Mouse (Mus musculus) liver (tissue): ENCODE results near the gene Irak4.

Source experiments
- DNase-seq: peaks from one replicate; pipeline ENCODE4 v3.0.0-alpha.2; 2020; ENCODE audit warnings: mixed read lengths

Gene Irak4

DNA sequence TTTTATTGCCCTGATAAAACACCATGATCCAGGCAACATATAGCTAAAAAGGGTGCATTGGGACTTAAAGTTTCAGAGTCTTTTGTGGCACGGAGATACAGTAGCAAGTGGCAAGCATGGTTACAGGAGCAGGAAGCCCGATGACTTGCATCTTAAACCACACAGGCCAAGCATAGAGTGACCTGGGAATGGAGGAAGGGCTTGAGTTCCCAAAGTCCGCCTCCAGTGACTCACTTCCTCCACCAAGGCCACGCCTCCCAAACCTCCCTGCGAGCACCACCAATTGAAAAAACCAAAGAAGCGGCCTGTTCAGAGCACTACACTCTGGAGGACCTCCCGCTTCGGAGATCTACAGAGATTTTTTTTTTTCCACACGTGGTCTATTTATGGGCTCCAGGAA lies 22.4 kb downstream of the Irak4 start:
- peak; percentile 12 for DNase-seq

DNA sequence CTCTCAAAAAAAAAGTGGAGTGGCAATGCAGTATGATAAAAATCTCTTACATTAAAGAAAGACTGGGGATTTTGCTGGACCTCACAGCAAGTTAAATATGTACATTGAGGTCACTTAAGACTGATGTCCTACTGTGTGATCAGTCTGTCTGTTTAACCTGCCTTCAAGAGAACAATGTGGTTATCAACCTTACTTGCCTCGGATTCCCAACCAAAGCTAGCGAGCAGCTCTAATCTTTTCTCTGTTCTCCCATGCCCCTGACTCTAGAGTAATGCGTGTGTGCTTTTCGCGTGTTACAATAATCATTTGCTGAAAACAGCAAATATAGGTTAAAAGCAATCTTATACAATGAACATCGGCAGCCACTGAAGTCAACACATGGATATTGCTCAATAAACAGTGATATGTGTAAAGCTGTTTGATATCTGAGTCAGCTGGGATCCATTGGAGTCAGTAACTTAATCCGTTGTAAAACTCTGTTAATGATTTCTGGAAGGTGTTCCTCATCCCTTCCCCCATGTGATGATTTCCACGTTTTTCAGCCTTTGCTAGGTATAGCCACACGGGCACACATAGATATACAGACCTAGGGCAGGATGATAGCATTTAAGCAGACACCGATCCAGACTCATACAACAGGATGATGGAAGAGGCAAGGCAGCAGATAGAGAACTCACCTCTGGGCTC lies 25.2 kb downstream of the Irak4 start:
- DNase-seq = no peak

DNA sequence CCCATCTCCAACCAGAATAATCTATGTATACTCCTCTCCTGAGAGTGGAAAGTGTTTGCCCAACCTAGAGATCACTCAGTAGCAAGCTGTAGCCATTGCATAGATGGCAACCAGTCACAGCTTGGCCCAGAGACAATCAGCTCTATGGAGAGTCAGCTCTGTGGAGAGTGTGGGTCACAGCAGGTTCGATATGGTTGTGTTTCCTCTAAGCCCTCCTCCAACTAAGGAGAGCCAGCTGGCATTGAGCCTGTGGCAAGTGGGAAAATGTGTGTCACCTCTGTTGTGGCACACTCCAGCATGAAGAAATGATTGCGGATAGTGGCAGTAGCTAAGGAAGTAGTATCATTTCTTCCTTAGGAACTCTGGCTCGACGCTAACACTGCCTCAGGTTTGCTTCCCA lies 28.1 kb downstream of the Irak4 start:
- no peak for DNase-seq

DNA sequence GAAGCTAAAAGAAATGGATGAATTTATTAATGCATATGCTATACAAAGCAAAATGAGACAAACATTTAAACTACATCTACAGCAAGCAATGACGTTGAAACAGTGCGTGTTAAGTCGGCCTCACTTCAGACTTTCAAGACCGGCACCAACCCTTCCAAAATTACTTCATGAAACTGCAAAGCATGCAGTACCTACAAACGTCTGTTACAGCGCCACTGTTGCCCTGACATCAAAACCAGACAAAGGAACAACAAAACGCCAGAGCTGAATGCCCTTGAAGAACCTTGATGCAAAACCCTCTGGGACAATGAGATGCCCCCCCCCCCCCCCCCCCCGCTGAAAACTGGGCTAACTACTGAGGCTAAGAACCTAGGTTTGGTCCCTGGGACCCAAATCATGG lies 29.3 kb downstream of the Irak4 start:
- DNase-seq = no peak

DNA sequence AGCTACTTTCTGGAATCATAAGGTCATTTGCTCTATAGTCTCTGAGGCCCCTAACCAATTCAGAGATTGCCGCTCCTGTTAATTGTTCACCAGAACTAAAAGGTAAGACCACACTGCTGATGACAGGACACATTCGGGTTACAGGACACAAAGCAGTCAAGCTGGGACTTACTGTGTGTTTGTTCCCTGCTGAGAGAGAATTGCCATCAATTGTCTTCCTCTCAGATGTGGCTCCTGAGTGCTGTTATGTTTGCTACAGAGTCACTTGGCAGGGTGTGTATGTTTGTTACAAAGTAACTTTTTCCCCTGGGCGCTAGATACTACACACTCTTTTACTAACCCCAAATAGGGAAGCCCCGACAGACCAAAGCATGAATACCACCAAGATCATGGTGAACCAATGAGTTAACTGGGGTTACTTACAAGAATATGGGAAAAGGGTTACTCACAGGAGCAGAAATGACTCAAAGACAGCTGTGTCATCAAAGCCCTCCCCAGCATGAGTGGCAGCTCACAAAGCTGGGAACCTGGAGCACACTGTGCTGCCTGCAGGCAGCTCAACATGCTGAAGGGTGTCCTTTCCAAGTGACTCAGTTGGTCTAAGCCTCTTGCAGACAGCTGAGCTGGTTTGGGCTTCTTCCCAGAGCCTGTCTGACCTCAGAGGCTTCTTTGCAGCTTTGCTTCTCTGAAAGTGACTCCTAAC lies 31.3 kb downstream of the Irak4 start:
- no peak for DNase-seq

DNA sequence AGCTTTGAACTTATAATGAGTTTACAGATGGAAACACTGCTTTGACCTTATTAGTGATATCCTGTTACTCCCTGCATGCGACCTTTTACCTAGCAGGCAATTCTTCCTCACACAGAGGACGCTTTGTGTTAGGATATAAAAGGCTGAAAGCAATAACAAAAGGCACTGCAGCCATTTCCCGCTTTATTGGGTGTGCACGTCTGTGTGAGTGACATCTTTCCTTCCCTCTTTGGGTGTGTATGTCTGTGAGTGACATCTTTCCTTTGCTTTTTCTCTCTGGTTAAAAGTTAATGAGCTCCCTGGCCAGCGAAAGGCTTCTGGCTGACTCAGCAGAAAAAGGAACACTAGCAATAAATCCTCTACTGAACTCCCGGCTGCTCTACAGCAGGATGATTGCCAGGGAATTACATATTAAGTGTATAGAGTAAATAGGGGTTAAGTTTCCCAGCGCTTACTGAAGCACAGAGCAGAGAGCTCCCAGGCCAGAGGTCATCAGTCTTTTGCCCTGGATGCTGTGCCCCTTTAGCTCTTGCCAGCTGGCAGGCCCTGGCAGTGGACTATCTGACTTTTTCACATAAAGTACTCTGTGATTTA lies 38.7 kb downstream of the Irak4 start:
- no peak for DNase-seq

DNA sequence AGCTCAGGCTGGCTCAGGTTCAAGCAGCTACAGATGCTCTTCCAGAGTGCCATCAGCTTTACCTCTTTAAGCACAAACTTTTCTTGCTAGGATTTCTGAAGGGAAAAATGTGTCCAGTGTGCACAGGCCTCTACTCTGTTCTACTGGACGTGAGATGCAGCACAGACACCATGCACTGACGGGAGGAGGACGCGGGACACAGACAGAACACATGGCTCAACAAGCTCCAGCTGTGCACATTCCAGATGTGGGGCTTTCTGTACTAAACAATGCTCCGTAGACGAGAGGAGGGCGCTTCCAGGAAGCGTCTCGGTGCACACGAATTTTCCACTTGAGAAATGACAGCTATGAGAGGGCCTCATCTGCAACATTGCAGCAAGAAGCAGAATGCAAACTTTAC lies 39.7 kb downstream of the Irak4 start:
- DNase-seq = no peak

DNA sequence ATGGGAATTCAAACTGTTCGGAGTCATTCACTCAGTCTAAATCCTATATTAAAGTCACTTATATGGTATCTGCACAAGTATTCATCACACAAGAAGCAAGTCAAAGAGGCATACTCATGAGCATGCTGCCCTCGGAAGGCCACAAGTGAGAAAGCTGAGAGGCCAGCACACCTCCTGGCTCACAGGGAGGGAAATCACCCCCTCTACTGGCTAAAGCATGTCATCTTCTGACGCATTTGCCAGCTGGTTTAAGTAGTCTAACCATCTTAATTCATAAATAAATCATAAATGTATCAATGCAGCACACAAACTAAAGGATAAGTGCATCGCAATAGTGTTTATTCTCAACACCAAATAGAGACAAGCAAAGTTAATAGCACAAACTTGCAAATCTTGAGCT lies 41.3 kb downstream of the Irak4 start:
- no peak for DNase-seq

DNA sequence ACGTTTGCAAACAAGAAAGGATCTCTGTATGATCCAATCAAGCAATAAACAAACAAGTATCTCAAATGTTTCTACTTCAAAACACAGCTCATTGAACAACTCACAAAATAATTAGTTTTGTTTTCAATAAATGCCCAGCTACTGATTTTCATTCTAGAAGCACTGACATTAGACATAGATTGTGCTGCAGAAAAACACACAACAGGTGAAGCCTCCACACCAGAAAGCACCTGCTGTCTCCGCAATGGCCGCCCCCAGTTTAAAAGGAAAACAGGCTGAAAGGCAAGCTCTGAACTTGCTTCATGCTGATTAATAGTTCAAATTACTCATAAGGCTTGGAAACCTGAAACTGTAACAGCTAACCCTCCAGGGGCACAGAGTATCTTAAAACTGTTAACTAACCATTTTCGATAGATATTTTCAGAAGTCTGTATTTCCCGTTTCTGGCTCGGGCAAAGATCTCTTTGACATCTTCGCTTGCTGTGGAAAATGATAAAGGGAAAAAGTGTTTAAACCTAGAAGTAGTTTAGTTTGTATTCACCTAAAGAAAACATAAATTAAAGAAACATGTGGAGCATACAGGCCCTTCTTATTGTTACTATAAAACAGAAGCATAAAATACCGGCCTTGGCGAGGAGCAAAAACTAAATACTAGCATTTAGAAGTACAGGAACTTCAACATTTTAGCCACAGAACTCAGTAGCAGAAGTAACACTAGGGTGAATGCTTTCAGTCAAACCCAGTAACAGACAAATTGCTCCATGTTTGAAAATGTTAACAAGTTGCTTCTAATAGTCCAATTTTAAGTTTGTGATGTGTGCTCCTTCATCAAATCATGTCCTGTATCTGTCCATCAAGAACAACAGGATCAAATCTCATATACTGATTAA lies 44.6 kb downstream of the Irak4 start:
- DNase-seq = no peak

DNA sequence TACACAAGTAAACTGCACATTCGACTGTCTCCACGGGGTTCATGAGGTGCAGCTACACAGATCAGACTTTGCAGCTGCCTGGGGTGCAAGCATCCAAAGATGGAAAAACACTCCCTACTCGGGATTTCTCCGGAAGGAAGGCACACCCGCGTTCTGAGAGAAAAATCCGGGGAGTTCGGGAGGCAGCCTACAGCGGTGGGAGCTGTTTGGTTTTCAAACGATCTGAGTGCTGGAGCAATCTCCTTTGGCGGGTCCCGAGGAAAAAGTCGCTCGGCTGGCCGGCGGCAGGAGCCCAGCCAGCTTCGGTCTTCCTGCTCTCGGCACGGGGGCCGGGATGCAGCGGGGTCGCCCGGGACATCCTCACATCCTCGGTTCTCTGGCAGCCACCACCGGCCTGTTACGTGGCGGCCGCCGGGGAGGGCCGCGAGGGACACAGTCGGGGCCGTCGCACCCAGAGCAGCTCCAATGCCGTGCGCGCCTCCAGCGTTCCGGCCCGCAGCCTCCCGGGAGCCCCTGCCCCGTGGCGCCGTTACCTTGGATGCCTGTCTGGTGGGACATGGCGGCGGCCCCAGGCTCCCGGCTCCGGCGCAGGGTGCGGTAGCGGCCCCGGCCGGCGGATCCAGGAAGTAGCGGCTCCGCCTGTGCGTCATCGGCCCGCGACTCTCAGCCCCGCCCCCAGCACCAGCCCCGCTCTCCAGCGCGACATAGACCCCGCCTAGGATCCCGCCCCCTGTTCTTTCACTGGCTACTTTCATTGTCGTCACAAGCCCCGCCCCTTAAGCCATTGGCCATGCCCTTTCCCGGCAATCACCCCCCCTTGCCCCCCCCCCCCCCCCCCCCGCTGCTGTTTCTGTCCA lies 46.0 kb downstream of the Irak4 start, which contains the start of gene Twf1:
Gene Twf1 (minus strand): TSS at position 671 of the 857 bp plus-strand sequence.
- DNase-seq = peak; percentile 99

DNA sequence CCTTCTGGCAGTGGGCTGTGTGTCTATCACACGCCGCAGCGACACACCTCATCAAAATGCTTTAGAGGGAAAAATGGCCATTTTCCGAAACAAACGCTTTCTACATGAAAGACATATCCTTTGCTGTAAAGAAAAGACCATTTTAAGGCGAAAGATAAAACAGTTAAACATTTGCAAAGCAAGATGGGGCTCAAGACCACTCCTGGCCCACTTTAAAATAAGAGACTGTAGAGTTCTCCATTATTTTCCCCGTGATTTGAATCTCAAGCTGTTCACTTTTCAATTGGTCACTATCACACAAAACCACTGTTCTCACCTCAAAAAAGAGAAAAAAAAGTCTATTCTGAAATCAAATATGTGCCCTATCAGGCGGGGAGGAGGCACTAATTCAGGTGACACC lies 46.6 kb downstream of the Irak4 start:
- no peak for DNase-seq

DNA sequence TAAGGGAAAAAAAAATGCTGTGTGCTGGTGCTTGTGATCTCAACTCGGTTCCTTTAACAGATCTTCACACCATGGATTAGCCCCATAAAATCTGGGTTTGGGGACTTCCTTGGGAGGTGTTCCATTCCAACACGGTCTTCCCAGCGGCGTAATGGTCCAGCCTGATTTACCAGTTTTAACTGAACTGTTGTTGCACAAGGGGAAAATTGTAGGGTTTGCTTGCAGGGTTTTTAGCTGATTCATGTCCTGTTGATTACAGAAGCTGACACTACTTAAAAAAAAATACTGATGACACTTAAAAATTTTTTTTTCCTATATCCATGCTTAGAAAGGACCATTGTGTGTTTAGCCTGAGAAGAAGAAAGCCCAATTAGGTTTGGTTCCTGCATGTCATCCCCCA lies 47.9 kb downstream of the Irak4 start:
- no peak for DNase-seq

DNA sequence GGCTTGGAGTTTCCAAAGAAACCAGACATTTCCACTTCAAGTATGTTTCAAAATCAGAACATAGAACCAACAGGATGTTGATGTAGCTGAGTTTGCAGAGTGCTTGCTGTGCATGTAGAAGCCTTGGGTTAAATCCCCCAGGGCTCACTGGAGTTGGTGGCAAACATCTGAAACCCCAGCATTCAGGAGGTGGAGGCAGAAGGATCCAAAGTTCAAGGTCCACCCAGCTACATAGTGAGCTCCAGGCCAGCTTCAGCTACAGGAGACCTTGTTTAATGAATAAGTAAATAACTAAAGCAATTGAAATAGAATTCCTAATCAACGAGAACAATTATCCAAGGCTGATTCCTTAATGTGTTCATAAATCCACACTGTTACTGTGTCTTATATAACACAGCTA lies 50.1 kb downstream of the Irak4 start:
- no peak for DNase-seq

DNA sequence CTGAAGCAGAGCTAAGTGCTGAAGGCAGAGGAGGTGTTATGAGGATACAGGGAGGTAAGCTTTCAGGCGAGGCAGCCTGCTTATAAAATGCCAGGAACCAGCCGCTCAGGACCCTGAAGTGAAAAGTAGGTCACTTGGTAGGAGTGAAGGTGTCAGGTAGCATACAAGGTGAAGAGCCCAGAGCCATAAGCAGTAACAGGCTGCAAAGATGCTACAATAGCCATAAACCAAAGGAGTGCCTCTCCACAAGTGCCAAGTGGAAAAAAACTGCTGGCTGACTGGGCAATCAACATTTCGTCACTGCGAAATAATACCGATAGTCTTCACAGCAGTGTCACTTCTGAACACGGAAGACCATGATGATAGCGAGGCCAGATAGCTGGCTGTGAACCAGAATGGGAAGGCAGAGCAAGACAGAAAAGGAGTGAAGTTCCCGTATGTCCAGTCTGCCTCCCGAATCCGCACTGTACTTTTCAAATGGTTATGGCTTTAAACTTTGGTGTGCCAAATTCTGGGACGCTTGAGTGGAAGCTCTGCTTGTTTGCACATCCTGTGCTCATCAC lies 56.8 kb downstream of the Irak4 start:
- DNase-seq = no peak

DNA sequence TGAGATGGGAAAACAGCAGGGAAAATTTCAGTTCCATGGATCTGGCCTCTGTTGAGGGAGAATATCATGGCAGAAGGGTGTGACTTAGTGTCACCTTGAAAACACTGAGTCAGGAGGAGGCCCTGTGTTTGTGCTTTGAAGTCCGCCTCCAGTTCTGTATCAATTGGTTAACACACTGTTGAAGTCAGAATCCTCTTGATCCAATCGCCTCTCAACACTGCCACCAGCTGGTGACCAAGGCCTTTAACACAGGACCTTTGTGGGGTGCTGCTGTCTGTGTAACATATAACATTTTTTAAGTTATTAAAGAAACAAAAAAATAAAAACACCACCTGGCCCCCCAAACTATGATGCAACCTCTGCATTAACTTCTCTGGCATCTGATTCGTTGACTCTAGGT lies 57.9 kb downstream of the Irak4 start:
- DNase-seq = peak; percentile 39

DNA sequence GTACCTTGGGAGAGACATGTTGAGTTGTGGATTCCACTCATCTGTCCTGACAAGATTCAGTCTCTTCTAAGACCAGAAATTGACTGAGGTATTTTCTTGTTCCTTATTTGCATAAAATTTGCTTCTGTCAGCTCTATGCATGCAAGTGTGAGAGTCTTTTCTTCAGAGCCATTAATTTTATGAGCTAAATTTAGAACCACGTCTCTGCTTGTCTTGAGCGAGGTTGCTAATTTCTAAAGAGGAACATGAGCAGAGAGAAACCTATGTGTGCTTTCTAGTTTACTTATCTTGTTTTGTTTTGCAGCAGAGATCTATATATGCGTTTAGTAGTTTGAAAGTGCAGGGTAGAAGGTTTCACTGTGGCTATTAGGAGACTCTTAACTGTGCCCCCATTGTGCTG lies 59.0 kb downstream of the Irak4 start:
- DNase-seq = no peak

DNA sequence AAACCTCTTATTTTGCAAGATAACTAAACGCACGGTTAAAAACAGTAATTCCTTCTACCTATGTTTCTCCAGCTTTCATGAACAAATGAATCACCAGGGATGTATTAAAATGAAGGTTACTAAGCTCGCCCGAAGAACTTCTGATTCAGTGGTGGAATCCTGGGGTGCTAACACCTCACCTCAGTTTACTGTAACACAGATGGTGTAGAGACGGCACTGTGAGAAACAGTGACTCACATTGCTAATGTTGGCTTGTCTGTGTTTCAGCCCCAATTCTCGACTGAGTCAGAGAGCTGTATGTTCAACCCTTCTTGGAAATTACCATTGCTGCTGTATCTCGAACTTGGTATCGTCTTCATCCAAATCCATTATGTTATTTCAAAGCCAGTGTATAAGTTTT lies 64.3 kb downstream of the Irak4 start:
- no peak for DNase-seq

DNA sequence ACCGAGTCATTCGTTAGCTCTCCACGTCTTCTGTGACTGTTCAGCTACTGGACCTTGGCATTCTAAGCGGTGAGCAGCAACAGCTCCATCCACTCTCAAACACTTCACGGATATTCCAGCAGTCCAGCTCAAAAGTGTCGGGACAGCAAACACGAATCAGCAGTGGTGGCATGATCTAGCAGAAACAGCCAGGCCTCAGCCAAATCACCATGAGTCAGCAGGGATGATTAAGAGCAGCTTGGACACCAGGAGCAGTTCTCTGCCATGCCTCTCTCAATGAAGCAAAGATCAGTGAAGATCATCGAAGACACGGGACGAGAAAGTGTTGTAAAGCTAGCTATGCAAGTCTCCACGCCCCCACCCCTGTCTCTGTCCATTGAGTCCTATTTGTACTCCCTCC lies 72.6 kb downstream of the Irak4 start:
- DNase-seq = no peak

DNA sequence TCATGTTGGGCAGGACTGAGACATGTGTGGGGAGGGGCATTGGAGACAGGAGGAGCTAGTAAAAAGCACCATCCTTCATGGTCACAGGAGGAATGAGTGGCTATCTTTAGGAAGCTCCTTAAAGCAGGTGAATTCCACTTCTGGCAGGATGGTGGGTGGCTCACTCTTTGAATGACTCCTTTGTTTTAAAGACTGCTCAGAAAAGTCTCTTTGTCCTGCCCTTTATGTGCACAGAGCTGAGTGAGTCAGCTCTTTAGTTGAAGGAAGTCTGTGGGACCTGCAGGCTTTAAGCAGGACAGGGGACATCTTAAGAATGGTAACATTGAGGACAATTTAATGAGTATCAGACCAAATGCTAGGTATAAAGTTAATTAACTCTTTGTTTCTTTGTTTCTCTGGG lies 77.5 kb downstream of the Irak4 start:
- DNase-seq = no peak

DNA sequence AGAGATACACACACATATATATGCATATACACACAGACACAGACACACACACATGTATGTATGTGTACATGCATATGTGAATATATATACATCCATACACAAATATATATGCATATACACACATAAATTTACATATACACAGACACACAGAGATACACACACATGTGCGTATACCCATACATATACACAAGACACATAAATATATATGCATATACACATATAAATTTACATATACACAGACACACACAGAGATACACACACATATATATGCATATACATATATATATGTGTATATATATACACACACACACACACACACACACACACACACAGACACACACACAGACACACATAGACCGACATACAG lies 85.0 kb downstream of the Irak4 start:
- no peak for DNase-seq

DNA sequence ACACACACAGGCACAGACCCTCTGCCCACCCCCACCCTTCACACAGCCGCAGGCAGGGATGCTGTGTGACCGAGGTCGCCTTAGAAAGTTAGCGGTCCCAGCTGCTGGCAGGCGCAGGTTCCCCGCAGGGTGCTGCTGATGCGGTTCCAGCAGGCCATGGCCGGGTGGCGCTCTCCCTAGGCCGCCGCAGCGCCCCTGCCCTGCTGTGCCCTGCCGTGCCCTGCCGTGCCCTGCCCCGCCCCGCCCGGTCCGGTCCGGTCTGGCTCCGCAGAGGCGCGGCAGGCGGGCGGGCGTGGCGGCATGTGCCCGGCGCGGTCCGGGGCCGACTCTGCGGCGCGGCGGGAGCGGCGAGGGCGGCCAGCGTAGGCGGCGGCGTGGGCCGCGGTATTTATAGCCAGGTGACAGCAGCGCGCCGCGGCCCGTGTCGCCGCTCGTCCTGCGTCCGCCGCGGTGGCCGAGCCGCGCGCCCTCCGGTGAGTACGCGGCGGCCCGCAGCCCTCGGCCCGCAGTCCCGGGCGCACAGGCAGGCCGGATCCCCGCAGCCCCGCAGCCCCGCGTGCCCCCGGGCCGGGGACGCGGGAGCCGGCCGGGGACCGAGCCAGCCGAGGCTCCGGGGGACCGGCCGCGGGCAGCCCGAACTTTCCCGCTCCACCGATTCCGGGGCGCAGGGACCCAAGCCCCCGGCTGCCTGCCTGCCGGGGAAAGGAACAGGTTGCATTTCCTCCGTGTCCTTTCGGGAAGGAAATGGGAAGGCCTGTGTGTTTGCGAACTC lies 85.6 kb downstream of the Irak4 start, which contains the start of gene Tmem117:
Gene Tmem117 (plus strand): TSS at position 403 of the 772 bp plus-strand sequence.
- DNase-seq = peak; percentile 6
